Mouse (Mus musculus) liver, embryonic 14.5 days (tissue): ENCODE data around the gene Ado.

Source experiments
- CTCF ChIP-seq: IDR thresholded peaks from 2 replicates; pipeline ENCODE4 v1.5.1; 2016; ENCODE audit warnings: antibody characterized with exemption, low read depth, control low read depth
- EP300 ChIP-seq: IDR thresholded peaks from 2 replicates; pipeline ENCODE4 v1.6.1; 2016; ENCODE audit warnings: antibody characterized with exemption, low read depth

DNA sequence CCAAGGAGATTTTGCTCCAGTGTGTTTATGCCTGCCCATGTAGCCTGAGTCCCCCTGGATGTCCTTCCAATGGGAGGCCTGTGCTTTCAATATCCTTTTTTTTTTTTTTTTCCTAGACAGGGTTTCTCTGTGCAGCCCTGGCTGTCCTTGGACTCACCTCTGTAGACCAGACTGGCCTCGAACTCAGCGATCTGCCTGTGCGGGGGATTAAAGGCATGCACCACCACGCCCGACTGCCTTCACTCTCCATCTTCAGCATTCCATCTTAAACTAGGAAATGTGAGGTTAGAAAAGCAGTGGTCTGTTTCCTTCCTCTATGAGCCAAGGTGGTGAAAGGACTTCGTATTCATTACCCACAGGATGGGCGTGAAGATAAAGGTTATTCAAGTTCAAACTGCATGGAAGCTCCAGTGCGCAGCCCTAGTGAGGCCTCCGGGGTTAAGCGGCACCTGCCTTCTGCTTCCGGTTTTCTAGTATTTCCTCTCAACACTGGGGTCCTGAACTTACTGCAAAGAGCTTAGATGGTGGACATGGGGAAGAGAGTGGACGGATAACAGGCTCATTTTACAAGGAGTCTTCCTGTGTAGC lies 33.0 kb upstream of the Ado start:
- TF ChIP-seq CTCF (no peak), EP300 (no peak)
